Mouse (Mus musculus): ENCODE measurements at regions not wholly inside any gene's neighbourhood (a gene's known extent, or its start where the extent isn't known, plus 50 kb on each side); places are given as distances from the start of the nearest gene placed in this dataset.

DNA sequence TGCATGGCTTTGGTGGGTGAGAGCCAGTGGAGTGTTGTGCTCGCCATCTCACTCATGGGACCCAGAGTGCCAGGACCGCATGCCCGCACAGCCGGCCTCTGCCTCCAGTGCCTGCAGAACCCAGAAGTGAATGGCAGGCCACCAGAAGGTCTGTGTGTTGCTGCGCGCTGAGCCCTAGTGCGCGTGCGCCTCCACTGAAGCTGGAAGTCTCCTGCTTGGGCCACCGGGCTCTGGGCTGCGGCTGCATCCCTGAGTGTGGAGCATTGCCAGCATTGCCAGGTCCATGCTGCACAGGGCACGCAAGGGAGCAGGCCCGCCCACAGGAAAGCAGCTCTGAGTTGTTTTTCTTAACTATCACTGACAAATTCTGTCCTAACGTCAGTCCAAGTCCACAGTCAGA lies 785.7 kb downstream of the Gm6760 start:
- DNase-seq, result no peak
- intact Hi-C loops (cut with DNase I), result no loop called here

DNA sequence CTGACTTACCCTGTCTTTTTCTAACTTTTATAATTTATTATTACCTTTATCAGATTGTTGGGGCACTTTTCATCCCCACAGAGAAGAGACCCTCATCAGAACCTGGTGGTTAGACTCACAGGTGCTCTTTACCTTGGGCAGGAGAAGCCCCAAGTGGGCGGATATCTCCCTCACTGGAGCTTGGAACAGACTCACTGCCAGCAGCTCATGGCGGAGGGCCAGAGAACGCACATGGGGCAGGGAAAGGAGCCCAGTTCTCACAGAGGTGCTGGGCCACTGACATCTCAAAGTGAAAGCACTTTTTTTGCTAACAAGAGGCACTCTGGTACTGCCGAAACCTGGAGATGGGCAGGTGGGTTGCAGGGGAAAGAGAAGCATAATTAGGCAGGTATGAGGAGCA lies 786.3 kb downstream of the Gm6760 start:
- DNase-seq, result peak; percentile 32 to 60
- intact Hi-C loops (cut with DNase I), result no loop called here

DNA sequence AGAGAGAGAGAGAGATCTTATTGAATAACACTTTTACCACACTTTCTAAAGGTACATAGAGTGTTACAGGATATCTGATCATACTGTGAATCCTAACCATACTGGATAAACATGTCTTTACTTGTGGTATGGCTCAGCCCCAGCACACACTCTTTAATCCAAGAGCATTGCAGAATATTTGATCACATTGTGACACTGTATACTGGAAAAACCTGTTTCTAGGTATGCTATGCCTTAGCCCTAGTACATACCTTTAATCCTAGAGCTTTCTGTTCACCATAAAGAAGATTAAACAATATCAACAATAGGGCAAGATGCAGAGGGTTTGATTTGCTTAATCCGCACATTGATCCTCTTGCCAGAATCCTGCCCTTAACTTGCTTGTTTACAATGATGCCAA lies 797.0 kb downstream of the Gm6760 start:
- intact Hi-C loops (cut with DNase I), result no loop called here
- no peak for DNase-seq
